Mouse (Mus musculus) right cerebral cortex, postnatal 4 days (tissue): ENCODE results near the gene Nox1.
"Not testable (repeated sequence)": the region's sequence is repeated elsewhere in the genome, so short reads cannot be mapped to it uniquely, and the experiment has no call there.

Experiments used
- DNase-seq: peaks from one replicate; pipeline ENCODE4 v3.0.0-alpha.2; 2022

Nox1 gene

DNA sequence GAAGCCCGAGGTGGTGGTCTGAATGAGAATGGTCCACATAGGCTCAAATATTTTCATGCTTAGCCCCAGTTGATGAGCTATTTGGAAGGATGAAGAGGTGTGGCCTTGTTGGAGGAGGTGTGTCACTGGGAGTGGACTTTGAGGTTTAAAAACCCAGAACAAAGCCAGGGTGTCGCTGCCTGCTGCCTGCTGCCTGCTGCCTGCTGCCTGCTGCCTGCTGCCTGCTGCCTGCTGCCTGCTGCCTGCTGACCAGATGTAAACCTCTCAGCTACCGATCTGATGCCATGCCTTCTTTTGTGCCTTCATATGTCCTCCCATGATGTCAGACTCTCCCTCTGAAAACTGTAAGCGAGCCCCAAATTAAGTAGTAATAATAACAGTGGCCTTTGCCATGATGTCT lies at the start of gene Nox1:
Gene Nox1, minus strand, starts transcription at position 101 of the 400 bp plus-strand sequence.
- DNase-seq: no peak

DNA sequence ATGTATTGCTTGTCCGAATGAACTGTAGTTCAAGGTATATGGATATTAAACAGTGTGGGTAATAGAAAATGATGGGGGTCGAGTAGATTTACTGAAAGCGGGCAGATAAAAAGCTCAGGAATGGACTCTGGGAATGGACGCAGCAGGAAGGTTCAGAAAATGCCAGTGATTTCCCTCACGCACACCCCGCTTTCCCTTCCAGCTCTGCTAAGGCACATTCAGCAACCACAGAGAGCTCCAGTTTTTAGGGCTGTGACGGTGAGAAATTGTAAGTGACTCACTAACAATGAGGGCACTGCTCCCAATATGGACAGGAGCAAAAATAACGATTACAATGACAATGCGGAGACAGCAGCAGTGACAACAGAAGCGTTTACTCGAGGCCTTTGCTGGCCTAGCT lies 40.4 kb upstream of the Nox1 start:
- no peak for DNase-seq

DNA sequence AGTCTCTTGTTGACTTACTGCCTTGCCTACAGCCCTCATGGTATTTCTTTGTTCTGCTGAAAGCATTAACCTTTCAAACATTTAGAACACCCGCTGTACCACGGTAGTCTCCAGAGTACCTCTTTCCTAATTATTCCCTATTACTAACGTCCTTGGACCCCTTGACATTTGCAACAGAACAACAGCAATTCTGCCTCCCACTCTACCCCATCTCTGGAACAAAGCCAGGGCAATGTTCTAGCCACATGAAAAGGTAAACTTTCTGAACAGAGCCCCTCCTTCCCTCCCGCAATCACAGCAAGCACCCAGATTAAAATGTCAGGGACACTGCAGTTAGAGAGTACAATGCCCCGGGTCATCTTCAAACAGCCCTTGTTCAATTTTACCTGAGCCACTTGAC lies 39.4 kb upstream of the Nox1 start:
- no peak for DNase-seq

GRCm38 (mm10) chrX:134248202-134248601 lies 26.4 kb upstream of the Nox1 start:
- no peak for DNase-seq

GRCm38 (mm10) chrX:134245946-134246345 lies 24.2 kb upstream of the Nox1 start:
- DNase-seq: no peak

DNA sequence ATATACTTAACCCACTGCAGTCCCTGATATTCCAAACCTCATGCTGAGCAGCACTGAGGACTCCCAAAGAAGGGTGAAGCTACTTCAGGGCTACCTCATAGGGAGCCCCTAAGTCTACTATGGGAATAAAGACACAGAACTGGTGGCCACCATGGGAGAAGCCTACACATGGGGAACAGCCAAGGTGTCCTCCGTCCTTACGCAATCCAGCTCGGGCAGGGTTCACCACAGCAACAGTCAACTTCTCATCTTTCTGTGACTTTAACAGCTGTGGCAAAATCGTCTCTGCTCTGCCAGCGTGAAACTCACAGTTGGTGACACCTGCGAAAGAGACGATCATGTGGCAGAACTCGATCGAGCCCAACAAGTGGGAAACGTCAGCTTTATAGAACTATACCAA lies 16.5 kb upstream of the Nox1 start:
- no peak for DNase-seq

GRCm38 (mm10) chrX:134233048-134233447 lies 11.3 kb upstream of the Nox1 start:
- DNase-seq: no peak

- no peak for DNase-seq
Measured at GRCm38 (mm10) chrX:134220618-134221017, 1.1 kb downstream of the Nox1 start.

- DNase-seq: no peak
Measured at GRCm38 (mm10) chrX:134218161-134218560, 3.6 kb downstream of the Nox1 start.

- no peak for DNase-seq
Measured at GRCm38 (mm10) chrX:134211151-134211642, 10.6 kb downstream of the Nox1 start.

DNA sequence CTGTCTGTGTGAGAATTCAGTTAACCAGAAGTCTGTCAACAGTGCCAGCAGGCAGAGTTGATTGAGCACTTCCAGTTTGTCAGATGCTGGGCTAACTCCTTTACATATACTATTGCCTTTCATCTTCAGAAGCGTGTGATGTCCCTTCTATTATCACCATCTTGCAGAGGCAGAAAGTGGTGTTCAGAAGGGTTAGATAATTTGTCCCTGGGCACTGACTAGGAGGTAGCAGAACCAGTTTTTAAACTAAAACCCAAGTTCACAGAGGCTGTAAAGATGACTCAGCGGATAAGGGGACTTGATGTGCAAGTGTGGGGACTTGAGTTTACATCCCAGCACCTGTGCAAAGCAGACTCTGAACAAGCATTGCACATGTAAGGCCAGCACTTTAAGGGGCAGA lies 13.3 kb downstream of the Nox1 start:
- DNase-seq: no peak

GRCm38 (mm10) chrX:134187201-134187600 lies 34.6 kb downstream of the Nox1 start, which contains the start of gene Arl13a:
TSS of gene Arl13a (plus strand) at chrX:134187501.
- DNase-seq: not testable (repeated sequence)

DNA sequence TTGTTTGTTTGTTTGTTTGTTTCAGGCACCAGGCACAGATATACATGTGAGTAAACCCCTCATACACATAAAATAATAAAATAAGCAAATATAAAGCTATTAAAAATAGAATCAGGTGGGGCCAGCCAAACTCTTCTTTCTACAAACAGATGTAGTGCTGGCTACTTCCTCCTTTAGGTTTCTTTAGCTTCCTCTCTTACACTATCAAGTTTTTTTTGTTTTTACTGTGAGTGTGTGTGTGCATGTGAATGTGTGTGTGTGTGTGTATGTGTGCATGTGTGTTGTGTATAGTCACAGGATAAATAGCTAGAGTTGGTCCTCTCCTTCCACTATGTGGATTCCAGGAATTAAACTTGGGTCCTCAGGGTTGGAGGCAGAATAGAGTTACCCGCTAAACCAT lies 47.1 kb downstream of the Nox1 start:
- DNase-seq: no peak

GRCm38 (mm10) chrX:134170584-134170983 lies 51.2 kb downstream of the Nox1 start:
- no peak for DNase-seq

DNA sequence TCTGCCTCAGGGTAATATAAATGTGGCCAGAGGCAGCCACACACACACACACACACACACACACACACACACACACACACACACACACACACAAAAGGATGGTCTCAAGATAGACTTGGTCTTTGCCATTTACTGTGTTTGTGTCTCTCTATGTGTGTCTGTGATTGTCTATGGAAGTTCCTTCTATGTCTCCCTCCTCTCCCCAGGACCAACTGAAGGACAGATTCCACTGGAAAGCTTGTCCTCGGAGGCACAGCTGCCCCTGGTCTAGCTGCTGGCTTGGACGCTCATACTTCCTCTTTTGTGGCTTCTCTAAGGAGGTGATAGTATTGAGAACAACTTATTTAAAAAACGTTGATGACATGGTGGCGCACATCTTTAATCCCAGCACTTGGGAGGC lies 58.3 kb downstream of the Nox1 start:
- no peak for DNase-seq

- no peak for DNase-seq
Measured at GRCm38 (mm10) chrX:134162826-134163225, 58.9 kb downstream of the Nox1 start.

DNA sequence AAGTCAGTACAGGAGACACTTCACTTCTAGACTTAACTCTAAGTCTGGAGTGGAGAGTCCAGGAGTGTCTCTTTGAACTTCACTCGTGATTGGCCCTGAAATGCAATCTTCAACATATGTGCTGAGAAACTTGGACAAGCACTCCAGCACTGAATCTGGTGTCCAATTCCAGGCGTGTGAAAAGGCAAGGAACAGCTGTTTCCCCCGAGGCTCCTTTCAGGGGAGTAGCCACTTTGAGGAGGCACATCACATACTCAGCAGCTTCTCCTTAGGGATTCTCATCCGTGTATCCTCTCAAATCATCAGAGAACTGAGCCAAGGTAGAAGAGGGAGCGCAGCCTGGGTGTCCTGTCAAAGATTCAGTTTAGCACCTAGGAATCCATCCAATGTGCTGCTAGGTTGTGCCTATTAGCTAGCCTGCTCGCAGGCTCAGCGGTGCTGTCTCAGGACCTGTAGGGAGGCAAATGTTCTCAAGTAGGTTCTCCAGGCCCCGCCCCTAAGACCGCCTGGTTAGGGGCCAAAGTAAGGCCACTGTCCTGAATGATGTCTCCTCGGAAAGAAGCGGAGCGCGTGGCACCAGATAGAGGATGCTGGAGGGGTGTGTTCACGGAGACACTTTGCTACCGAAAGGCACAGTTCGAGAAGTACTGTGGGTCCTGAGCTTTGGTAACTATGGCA lies 59.6 kb downstream of the Nox1 start, which contains the start of gene Xkrx:
Gene Xkrx, minus strand, starts transcription at position 34 of the 678 bp plus-strand sequence.
- DNase-seq: no peak

DNA sequence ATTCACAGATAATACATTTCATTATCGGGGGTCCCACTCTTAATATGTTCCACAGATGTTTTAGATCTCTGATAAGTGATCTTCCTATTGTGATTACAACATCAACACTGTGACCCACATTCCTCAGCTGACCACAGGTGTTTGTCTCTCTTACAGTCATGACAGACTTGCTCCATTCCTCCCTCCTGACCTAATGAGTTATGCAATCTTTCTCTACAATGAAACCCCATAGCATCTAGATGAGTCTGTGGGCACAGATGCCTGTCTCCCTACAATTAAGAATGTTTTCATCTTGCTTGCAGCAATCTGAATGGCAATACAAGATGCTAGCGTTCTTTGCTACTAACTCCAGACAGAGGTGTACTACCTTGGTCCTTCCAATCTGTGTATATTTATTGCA lies 61.3 kb downstream of the Nox1 start:
- no peak for DNase-seq

- DNase-seq: no peak
Measured at GRCm38 (mm10) chrX:134158151-134158550, 63.6 kb downstream of the Nox1 start.

GRCm38 (mm10) chrX:134141986-134142385 lies 79.8 kb downstream of the Nox1 start:
- no peak for DNase-seq

DNA sequence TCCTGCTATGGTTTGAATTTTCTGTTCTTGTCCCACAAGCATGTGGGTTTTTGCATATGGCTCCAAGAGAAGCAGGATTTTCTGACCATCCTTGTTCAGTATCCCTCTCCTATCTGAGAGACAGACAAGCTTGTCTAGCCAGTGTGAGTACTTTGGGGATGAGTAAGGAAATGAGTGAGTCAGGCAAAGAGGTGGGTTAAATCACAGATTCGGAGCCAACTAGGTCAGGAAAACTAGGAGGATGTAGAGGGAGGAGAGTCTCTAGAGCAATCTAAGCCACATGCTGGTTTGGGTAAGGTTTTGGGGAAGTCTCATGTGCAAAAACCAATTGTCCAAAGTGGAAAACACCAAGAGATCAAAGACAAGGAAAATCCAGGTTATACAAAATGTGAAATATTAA lies 80.2 kb downstream of the Nox1 start:
- DNase-seq: no peak

DNA sequence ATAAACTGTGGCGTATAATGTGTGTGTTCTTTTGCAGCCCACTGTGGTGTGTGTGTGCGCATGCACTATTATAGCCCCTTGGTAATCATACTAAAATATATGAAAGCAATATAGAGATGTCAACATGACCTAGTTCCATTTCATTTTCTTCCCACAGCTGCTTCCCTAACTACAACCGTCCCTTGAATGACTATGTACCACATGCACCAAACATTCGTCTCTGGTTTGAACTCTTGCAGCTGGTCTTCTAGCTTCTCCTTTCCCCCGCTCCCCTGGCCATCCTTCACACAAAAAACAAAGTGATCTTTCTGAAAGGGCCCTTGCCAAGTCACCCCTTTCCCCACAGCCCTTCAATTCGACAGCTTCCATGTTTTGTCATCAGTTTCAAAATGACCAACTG lies 81.7 kb downstream of the Nox1 start:
- no peak for DNase-seq

- DNase-seq: no peak
Measured at GRCm38 (mm10) chrX:134133821-134134220, 87.9 kb downstream of the Nox1 start.

- DNase-seq: peak; percentile 6
Measured at GRCm38 (mm10) chrX:134132295-134132694, 89.5 kb downstream of the Nox1 start.

DNA sequence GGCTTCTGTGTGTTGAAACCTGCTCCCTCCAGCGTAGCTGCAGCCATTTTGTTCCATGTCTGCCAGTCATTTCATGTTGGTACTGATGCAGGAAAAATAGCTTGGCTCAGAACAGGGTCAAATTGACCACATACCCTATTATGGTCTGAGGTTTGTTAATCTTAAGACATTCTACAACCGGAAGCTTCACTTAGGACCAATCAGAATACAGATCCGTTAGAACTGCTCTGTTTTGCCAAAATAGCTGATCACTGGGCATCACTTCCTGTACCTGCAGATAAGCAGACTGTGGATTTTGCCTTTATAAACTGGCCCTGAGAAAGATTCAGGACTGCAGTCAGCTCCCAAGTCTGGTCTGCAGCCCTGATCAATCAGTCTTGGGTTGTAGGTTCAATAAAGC lies 93.2 kb downstream of the Nox1 start:
- DNase-seq: no peak
